In genomic region chr7:128529126-128529525, GRCm38 (mm10) we compare ENCODE assay signal across 10 mouse cellular contexts. TPM values are rescaled to one million over a fixed set of nuclear protein-coding genes. Genes with fewer than 3 reads are reported as not detected.
DNase-seq lines count a peak whose midpoint lies in the region; ATAC-seq and TF ChIP-seq lines count a peak whose summit lies in the region.
"Had no signal": no experiment of that assay in that cellular context is flagged by ENCODE, and none has a peak within 500 bp of the region (broad histone marks: within the 10 kb centered on the region; RNA-seq: fewer than 3 reads in every experiment).

No protein-coding gene starts in this region.

- no peak for DNase-seq in hindbrain, embryonic 10.5 days (ENCODE audit: low spot score)
- DNase-seq in hindbrain, embryonic 11.5 days (ENCODE audit: low spot score): no peak
- no peak for DNase-seq in heart, postnatal 0 days (ENCODE audit: low spot score)
- DNase-seq in urinary bladder, adult 18-20 months (ENCODE audit: low spot score in 2 of 2): no peak
- DNase-seq in spleen, postnatal 36 days (ENCODE audit: low spot score in 2 of 2): no peak
- DNase-seq in cerebellum, adult 8-10 months: no peak
- DNase-seq: kidney, adult 2 months had no signal

- no peak for TF ChIP-seq EP300 in heart, postnatal 0 days (IDR thresholded peaks at IDR 0.05; ENCODE audit: low read depth)

- peaks cover 63% of the 10 kb centered on the region for H3K4me1 ChIP-seq in hindbrain, embryonic 10.5 days (replicated peaks)
- H3K4me1 ChIP-seq in hindbrain, embryonic 11.5 days (replicated peaks; ENCODE audit: control insufficient read depth, insufficient read depth, low read length): no peaks in the 10 kb centered on the region; the same call in none of the 2 replicates
- peaks cover 40% of the 10 kb centered on the region for H3K4me1 ChIP-seq in brown adipose tissue, adult 24 weeks (ENCODE audit: control insufficient read depth, insufficient read depth, insufficient read length, low read length)
- peaks cover 73% of the 10 kb centered on the region for H3K4me1 ChIP-seq in heart, postnatal 0 days (ENCODE audit: control insufficient read depth, insufficient read depth)
- H3K4me1 ChIP-seq in midbrain, embryonic 13.5 days (replicated peaks): peaks cover 42% of the 10 kb centered on the region

- H3K27me3 ChIP-seq in hindbrain, embryonic 10.5 days (ENCODE audit: insufficient read depth, poor library complexity, severe bottlenecking): peaks cover 10% of the 10 kb centered on the region
- peaks cover 2% of the 10 kb centered on the region for H3K27me3 ChIP-seq in hindbrain, embryonic 11.5 days (ENCODE audit: control insufficient read depth, insufficient read depth, low read length)
- H3K27me3 ChIP-seq in heart, postnatal 0 days (ENCODE audit: control insufficient read depth, insufficient read depth, low read length): no peaks in the 10 kb centered on the region
- peaks cover 7% of the 10 kb centered on the region for H3K27me3 ChIP-seq in midbrain, embryonic 13.5 days

- WGBS in hindbrain, embryonic 10.5 days: 63% methylated on average over 6 of the region's 6 CpGs
- 55% methylated on average over 6 of the region's 6 CpGs for WGBS in hindbrain, embryonic 11.5 days
- WGBS in heart, postnatal 0 days: 28% methylated on average over 6 of the region's 6 CpGs
- 58% methylated on average over 6 of the region's 6 CpGs for WGBS in midbrain, embryonic 13.5 days

- H3K27ac ChIP-seq in hindbrain, embryonic 10.5 days: 0 out of 2 replicates have a peak overlapping the region, but pooled peaks have one; percentile 24
- no peak overlapping the region for H3K27ac ChIP-seq in hindbrain, embryonic 11.5 days (ENCODE audit: low read depth, low read length)
- H3K27ac ChIP-seq in brown adipose tissue, adult 24 weeks (replicated peaks; ENCODE audit: low read depth, low read length): peak overlapping the region; percentile 63
- peak overlapping the region; percentile 78 for H3K27ac ChIP-seq in heart, postnatal 0 days (ENCODE audit: low read depth)
- peak overlapping the region; percentile 72; the same call in 1 of the 2 replicates for H3K27ac ChIP-seq in midbrain, embryonic 13.5 days

- H3K4me3 ChIP-seq in hindbrain, embryonic 10.5 days: no peak overlapping the region
- H3K4me3 ChIP-seq in hindbrain, embryonic 11.5 days (ENCODE audit: low read depth, low read length): no peak overlapping the region
- no peak overlapping the region for H3K4me3 ChIP-seq in brown adipose tissue, adult 24 weeks (ENCODE audit: insufficient read depth, low read depth, low read length)
- no peak overlapping the region for H3K4me3 ChIP-seq in heart, postnatal 0 days (ENCODE audit: low read depth, low read length)
- no peak overlapping the region for H3K4me3 ChIP-seq in midbrain, embryonic 13.5 days (replicated peaks)
- H3K4me3 ChIP-seq: erythroblast, embryonic 14.5 days had no signal

- no peaks in the 10 kb centered on the region for H3K36me3 ChIP-seq in hindbrain, embryonic 10.5 days
- H3K36me3 ChIP-seq in hindbrain, embryonic 11.5 days (ENCODE audit: control insufficient read depth, insufficient read depth, low read length): no peaks in the 10 kb centered on the region
- H3K36me3 ChIP-seq in heart, postnatal 0 days (replicated peaks; ENCODE audit: control insufficient read depth, insufficient read depth, low read length): no peaks in the 10 kb centered on the region
- H3K36me3 ChIP-seq in midbrain, embryonic 13.5 days: no peaks in the 10 kb centered on the region

- H3K9me3 ChIP-seq in hindbrain, embryonic 10.5 days: no peaks in the 10 kb centered on the region
- no peaks in the 10 kb centered on the region for H3K9me3 ChIP-seq in hindbrain, embryonic 11.5 days (ENCODE audit: control insufficient read depth, low read length)
- H3K9me3 ChIP-seq in heart, postnatal 0 days (replicated peaks; ENCODE audit: control insufficient read depth, low read length): no peaks in the 10 kb centered on the region
- H3K9me3 ChIP-seq in midbrain, embryonic 13.5 days: no peaks in the 10 kb centered on the region

- H3K9ac ChIP-seq in hindbrain, embryonic 11.5 days (ENCODE audit: low read depth, low read length): no peak overlapping the region
- peak overlapping the region; percentile 3; the same call in 1 of the 2 replicates for H3K9ac ChIP-seq in heart, postnatal 0 days (replicated peaks; ENCODE audit: low read depth, low read length)
- H3K9ac ChIP-seq in midbrain, embryonic 13.5 days (replicated peaks): no peak overlapping the region

- no peak for ATAC-seq in hindbrain, embryonic 11.5 days (ENCODE audit: low FRiP score)
- ATAC-seq in heart, postnatal 0 days (ENCODE audit: insufficient read depth, low read depth): no peak
- no peak for ATAC-seq in midbrain, embryonic 13.5 days

- no peak overlapping the region for H3K4me2 ChIP-seq in hindbrain, embryonic 11.5 days (replicated peaks; ENCODE audit: low read depth, low read length)
- peak overlapping the region; percentile 39 for H3K4me2 ChIP-seq in heart, postnatal 0 days (ENCODE audit: low read depth, low read length)
- H3K4me2 ChIP-seq in midbrain, embryonic 13.5 days (replicated peaks): no peak overlapping the region

- no peak for TF ChIP-seq CTCF in heart, postnatal 0 days (IDR thresholded peaks at IDR 0.05; ENCODE audit: low read depth)

RNA-seq across cellular contexts. Expression of gene Bag3, which starts 5.7 kb away (rescaled TPM):
- 7.2 and 7.8 TPM in 2 replicates for polyA plus RNA-seq in hindbrain, embryonic 10.5 days (2016; fragmentation: Nextera tagmentation; extraction: Ambion mirVana)
- 4.3 and 5.6 TPM in 2 replicates for polyA plus RNA-seq in hindbrain, embryonic 11.5 days (2014; fragmentation: Nextera tagmentation; extraction: Ambion mirVana)
- 29.2 and 37.5 TPM in 2 replicates for polyA plus RNA-seq in brown adipose tissue, adult 24 weeks (2012; ENCODE audit: insufficient read depth, insufficient read length, missing spikeins)
- 60.3 and 75.3 TPM in 2 replicates for total RNA-seq in heart, postnatal 0 days (2014; rRNA removed; ENCODE audit: low replicate concordance)
- polyA plus RNA-seq in heart, postnatal 0 days (2015; fragmentation: Nextera tagmentation; extraction: Ambion mirVana): 43.8 and 46.3 TPM in 2 replicates
- 2.1 and 2.6 TPM in 2 replicates for polyA plus RNA-seq in midbrain, embryonic 13.5 days (2015; fragmentation: Nextera tagmentation; extraction: Ambion mirVana)
